21 mouse cellular contexts compared by ENCODE assay signal in the genomic region with DNA sequence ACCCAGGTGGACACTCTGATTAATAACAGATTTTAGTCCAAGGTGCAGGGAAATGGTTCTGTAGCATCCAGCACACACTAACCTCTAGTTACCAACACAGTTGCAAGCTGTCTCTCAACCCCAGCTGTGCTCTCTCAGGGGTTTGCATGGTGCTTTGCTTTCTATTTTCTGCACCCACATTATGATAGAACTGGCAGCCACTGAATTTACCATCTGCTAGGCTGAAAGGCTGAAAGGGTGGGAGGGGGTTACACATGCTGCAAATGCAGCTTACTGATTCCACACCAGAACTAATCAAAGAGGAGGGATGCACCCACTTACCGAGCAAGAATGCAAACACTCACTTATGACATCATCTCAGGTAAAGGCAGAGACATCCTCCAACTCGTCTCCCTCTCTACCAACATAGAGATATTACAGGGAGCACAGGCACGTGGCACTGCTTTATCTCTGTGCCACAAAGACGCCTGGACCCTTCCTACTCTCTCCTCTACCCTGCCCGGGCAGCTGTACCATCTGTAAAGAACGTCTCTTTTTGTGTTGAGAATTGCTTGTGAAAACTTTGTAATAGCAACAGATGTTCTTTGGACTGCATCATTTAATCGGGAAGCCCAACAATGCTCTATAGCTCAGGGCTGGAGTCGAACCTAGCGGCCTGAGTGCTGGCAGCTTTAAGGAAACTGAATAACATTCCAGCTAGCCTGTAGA. TPM values are rescaled to one million over a fixed set of nuclear protein-coding genes. Genes with fewer than 3 reads are reported as not detected.
DNase-seq lines count a peak whose midpoint lies in the region; ATAC-seq and TF ChIP-seq lines count a peak whose summit lies in the region.
"Had no signal": no experiment of that assay in that cellular context is flagged by ENCODE, and none has a peak within 500 bp of the region (broad histone marks: within the 10 kb centered on the region; RNA-seq: fewer than 3 reads in every experiment).

No protein-coding gene starts in this region.

- H3K9me3 ChIP-seq in forebrain, embryonic 14.5 days (replicated peaks; ENCODE audit: control insufficient read depth, low read length): no peaks in the 10 kb centered on the region
- H3K9me3 ChIP-seq in limb, embryonic 11.5 days (ENCODE audit: control insufficient read depth, low read length): no peaks in the 10 kb centered on the region
- H3K9me3 ChIP-seq: embryonic facial prominence, embryonic 13.5 days; hindbrain, embryonic 12.5 days; limb, embryonic 12.5 days; liver, embryonic 12.5 days; midbrain, embryonic 10.5 days had no signal

- DNase-seq in layer of hippocampus, adult 2 months (ENCODE audit: low spot score in 2 of 2): peak in 1 of 2 experiments; percentile 39
- no peak for DNase-seq in layer of hippocampus, adult 9-10 months (ENCODE audit: low spot score)
- peak; percentile 79 for DNase-seq in forebrain, embryonic 14.5 days (ENCODE audit: low spot score)
- DNase-seq in limb, embryonic 11.5 days (ENCODE audit: low spot score): no peak
- DNase-seq in lung, postnatal 4 days: no peak
- DNase-seq: adrenal gland, adult 8-10 months; cerebellum, postnatal 10 days; heart, postnatal 10 days; kidney, adult 9 months; kidney, postnatal 36 days; lung, adult 2 months; right cerebral cortex, postnatal 14 days had no signal

- H3K27ac ChIP-seq in layer of hippocampus, adult 2 months: peak overlapping the region; percentile 82
- H3K27ac ChIP-seq in cortical plate, adult 2 months (ENCODE audit: insufficient read depth, low read length): 0 out of 2 replicates have a peak overlapping the region, but pooled peaks have one; percentile 2
- peak overlapping the region; percentile 90 for H3K27ac ChIP-seq in forebrain, embryonic 14.5 days (ENCODE audit: low read depth, low read length)
- H3K27ac ChIP-seq in limb, embryonic 11.5 days (replicated peaks; ENCODE audit: low read depth, low read length): no peak overlapping the region
- H3K27ac ChIP-seq: embryonic facial prominence, embryonic 13.5 days; hindbrain, embryonic 12.5 days; limb, embryonic 12.5 days; liver, embryonic 12.5 days; midbrain, embryonic 10.5 days had no signal

- TF ChIP-seq POLR2A in cortical plate, adult 2 months (IDR thresholded peaks at IDR 0.05; ENCODE audit: extremely low read depth, insufficient read depth, low read length): no peak

- H3K4me2 ChIP-seq in forebrain, embryonic 14.5 days (ENCODE audit: low read length): no peak overlapping the region
- H3K4me2 ChIP-seq in limb, embryonic 11.5 days (ENCODE audit: low read depth, severe bottlenecking): no peak overlapping the region
- H3K4me2 ChIP-seq: embryonic facial prominence, embryonic 13.5 days; heart, embryonic 11.5 days; hindbrain, embryonic 12.5 days; limb, embryonic 12.5 days; liver, embryonic 12.5 days had no signal

- peak; percentile 56 for ATAC-seq in forebrain, embryonic 14.5 days
- ATAC-seq in limb, embryonic 11.5 days (ENCODE audit: insufficient number of reproducible peaks, low FRiP score, low TSS enrichment, low read depth): no peak
- no peak for ATAC-seq in megakaryocyte, adult 5-6 weeks (ENCODE audit: poor library complexity, severe bottlenecking)
- ATAC-seq: inflammation-experienced regulatory T-cells, adult 6 months; liver, embryonic 12.5 days had no signal

- TF ChIP-seq CTCF in layer of hippocampus, adult 2 months (conservative IDR thresholded peaks at IDR 0.05): no peak
- TF ChIP-seq CTCF in cortical plate, adult 2 months (IDR thresholded peaks at IDR 0.05; ENCODE audit: extremely low read depth, insufficient read depth, low read length): no peak

- H3K4me3 ChIP-seq in layer of hippocampus, adult 2 months: no peak overlapping the region
- no peak overlapping the region for H3K4me3 ChIP-seq in cortical plate, adult 2 months (ENCODE audit: insufficient read depth, low read length)
- H3K4me3 ChIP-seq in forebrain, embryonic 14.5 days (ENCODE audit: low read depth, low read length): no peak overlapping the region
- no peak overlapping the region for H3K4me3 ChIP-seq in limb, embryonic 11.5 days (ENCODE audit: low read depth, low read length)
- H3K4me3 ChIP-seq: embryonic facial prominence, embryonic 13.5 days; hindbrain, embryonic 12.5 days; limb, embryonic 12.5 days; liver, embryonic 12.5 days; midbrain, embryonic 10.5 days had no signal

- H3K27me3 ChIP-seq in forebrain, embryonic 14.5 days (replicated peaks; ENCODE audit: control insufficient read depth, insufficient read depth, low read length): no peaks in the 10 kb centered on the region
- H3K27me3 ChIP-seq in limb, embryonic 11.5 days (ENCODE audit: control insufficient read depth, insufficient read depth, low read length): no peaks in the 10 kb centered on the region
- H3K27me3 ChIP-seq: embryonic facial prominence, embryonic 13.5 days; hindbrain, embryonic 12.5 days; limb, embryonic 12.5 days; liver, embryonic 12.5 days had no signal

- H3K9ac ChIP-seq in forebrain, embryonic 14.5 days (ENCODE audit: low read length): no peak overlapping the region
- 0 out of 2 replicates have a peak overlapping the region, but pooled peaks have one; percentile 27 for H3K9ac ChIP-seq in limb, embryonic 11.5 days (ENCODE audit: low read length)
- H3K9ac ChIP-seq: embryonic facial prominence, embryonic 13.5 days; hindbrain, embryonic 12.5 days; limb, embryonic 12.5 days; liver, embryonic 12.5 days had no signal

- peaks cover 3% of the 10 kb centered on the region; the same call in 1 of the 2 replicates for H3K4me1 ChIP-seq in cortical plate, adult 2 months (ENCODE audit: control insufficient read depth, insufficient read depth, low read length)
- H3K4me1 ChIP-seq in forebrain, embryonic 14.5 days (ENCODE audit: control insufficient read depth, insufficient read depth, low read length): peaks cover 36% of the 10 kb centered on the region
- H3K4me1 ChIP-seq in limb, embryonic 11.5 days (ENCODE audit: control insufficient read depth, insufficient read depth, low read length): peaks cover 2% of the 10 kb centered on the region
- H3K4me1 ChIP-seq: liver, embryonic 12.5 days had no signal

- 35% methylated on average over 9 of the region's 9 CpGs for WGBS in forebrain, embryonic 14.5 days
- WGBS in limb, embryonic 11.5 days: 76% methylated on average over 9 of the region's 9 CpGs

- H3K36me3 ChIP-seq in forebrain, embryonic 14.5 days (ENCODE audit: control insufficient read depth, insufficient read depth, low read length): no peaks in the 10 kb centered on the region
- no peaks in the 10 kb centered on the region for H3K36me3 ChIP-seq in limb, embryonic 11.5 days (ENCODE audit: control insufficient read depth, insufficient read depth, low read length)
- H3K36me3 ChIP-seq: embryonic facial prominence, embryonic 13.5 days; hindbrain, embryonic 12.5 days; limb, embryonic 12.5 days; liver, embryonic 12.5 days; midbrain, embryonic 10.5 days had no signal

RNA-seq across cellular contexts. Expression of a gene that starts 23.0 kb away (rescaled TPM):
- total RNA-seq in layer of hippocampus, adult 2 months (2021): 10 to 100 TPM; 21.7 to 22.9 TPM
- polyA plus RNA-seq in cortical plate, adult 2 months (2012; rRNA removed): 21.8 and 23.0 TPM in 2 replicates
- 48.3 and 61.8 TPM in 2 replicates for polyA plus RNA-seq in forebrain, embryonic 14.5 days (2014; fragmentation: Nextera tagmentation; extraction: Ambion mirVana)
- polyA plus RNA-seq in limb, embryonic 11.5 days (2014; fragmentation: Nextera tagmentation; extraction: Ambion mirVana): 0.71 and 0.82 TPM in 2 replicates
- total RNA-seq in megakaryocyte, adult 5-6 weeks (2015): 5.9 and 6.4 TPM in 2 replicates
- total RNA-seq in megakaryocyte, adult 5-6 weeks (2017): 6.9 and 8.1 TPM in 2 replicates

Comparison
In these comparisons a context has a peak if more than half of its experiments do, and no peak if none do; other contexts are left out.
1. RNA of a gene that starts 23.0 kb away (polyA plus RNA-seq): 48.3 to 61.8 TPM in forebrain, embryonic 14.5 days and 21.8 to 23.0 TPM in cortical plate, adult 2 months; 0.71 to 0.82 TPM in limb, embryonic 11.5 days; every median in the first group is over 10 times any median in the second.